Mouse (Mus musculus): Measurements from ENCODE around the gene Snrnp27. TPM values are rescaled to one million over a fixed set of nuclear protein-coding genes. Genes with fewer than 3 reads are reported as not detected.

Snrnp27 gene
- total RNA-seq, 4 experiments from 2014 or later, result 48.0 to 60.8 (median 55.4) TPM

DNA sequence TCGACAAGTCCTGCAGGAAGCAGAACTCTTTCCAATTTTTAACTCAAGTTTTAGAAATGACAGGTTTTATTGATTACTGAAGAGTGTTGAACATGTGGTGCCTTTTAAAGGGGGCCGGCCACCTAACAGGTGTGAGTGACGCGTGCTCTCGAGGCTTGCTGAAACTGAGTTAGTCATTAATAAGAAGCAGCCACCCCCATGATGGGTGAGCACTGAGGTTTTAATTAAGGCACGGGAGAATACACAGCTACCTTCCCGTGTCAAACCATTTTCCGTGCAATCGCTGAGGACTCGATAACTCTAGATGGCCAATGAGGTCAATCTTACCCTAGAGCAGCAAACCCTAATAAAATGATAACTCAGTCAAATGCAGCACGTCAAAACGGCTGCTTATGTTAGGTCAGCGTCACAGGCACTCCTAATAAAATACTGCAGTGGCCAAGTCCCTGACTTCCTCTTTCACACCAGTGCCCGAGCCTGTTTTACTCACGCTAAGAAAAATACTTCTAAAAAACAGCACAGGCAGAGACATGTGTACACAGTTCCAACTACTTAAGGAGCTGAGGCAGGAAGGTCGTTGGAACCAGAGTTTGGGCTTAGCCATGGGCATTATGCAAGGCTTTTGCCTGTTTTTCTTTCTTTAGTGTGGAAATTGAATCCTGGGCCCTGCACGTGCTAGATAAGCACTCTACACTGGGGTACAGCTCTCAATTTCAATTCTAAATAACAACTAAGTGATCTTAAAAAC lies 18.6 kb downstream of the Snrnp27 start:
- no peak for DNase-seq (ENCODE audit: low spot score in 2 of 2)

DNA sequence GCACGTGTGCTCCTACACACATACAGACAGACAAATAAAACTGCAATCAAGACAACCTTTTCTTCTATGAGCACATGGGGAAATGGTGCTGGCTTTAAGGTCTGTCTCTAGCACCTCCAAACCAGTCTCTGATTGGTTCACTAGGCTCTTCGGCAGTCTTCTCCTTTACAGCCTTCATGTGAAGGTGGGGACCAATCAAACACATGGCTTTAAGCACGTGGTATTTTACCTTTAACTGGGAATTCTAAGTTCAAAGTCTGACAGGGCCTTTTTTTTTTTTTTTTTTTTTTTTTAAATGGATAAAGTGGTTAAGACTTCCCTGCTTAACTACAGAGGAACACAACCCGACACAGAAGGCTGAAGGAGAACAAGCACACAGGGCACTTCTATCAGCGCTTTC lies 19.2 kb downstream of the Snrnp27 start:
- DNase-seq (ENCODE audit: low spot score in 2 of 2), result no peak

DNA sequence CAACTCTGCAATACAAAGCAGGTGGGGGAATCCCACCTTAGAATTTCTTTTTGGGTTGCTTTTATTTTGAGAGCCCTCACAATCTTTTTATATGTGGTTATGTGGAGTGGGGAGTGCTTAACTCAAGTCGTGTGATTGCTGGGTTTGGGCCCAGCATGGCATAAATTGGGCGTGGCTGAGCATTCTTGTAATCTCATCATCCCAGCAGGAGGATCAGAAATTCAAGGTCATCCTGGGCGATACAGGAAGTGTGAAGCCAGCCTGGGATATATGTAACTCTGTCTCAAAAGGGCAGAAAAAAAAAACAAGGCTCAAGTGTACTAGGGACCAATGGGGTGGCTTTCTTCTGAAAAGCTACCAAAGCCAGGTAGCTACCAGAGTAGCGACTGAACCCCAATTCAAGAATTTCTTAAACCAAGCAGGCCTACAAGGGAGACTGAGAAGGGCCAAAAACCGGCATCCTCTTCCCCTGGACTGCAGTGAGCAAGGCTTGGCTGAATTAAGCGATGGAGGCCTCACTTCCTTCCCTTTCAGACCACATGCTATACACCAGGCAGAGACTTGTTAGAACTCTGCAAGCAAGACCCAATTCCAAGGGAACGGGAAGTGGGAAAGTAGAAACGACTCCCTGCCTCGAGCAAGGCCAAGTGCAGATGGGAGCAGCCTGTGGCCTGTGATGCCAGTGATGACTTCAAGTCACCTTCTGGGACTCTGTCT lies 24.0 kb downstream of the Snrnp27 start:
- no peak for DNase-seq (ENCODE audit: low spot score in 2 of 2)

DNA sequence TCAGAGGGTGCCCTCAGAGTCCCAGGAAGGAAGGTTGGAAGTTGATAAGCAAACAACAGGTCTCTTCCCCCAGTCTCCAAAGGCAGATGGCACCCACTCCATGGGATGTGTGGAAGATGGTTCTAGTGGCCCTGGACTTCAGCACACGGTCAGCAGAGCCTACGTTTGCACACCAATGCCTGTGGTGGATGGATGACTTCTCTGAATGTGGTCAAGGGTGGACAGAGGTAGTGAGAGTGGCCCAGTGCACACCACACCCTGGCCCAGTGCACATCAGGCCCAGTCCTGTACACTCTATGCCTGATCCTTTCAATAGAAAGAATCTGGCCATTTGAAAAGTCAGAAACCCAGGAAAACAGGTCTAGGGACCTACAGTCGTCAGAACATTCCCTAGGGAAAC lies 25.8 kb downstream of the Snrnp27 start:
- no peak for DNase-seq (ENCODE audit: low spot score in 2 of 2)

DNA sequence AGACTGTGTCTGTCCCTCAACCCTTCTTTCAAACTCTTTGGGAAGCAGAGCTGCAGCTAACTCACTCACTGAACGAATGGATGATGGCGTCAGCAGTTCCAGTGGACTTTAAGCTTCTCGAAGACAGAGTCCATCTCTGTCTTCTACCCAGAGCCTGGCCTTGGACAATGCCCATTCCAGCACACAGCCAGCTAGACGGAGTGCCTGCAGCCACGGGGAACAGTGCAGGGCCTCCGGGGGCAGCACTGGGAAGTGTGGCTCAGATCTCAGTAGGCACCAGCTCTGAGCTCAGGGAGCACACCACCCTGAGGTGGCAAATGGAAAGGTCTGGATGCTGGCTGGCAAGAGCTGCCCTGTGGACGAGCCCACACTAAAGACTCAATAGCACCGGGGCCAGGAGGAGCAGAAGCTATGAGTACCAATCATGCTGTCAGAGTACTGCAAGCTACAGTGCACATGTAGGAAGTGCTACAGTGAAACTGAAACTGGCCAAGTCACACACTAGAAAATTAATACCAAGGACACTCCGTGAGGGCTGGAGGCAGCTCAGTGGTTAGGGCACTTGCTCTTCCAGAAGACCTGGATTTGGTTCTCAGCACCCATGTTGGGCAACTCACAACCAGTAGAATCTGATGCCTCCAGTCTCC lies 29.9 kb downstream of the Snrnp27 start:
- DNase-seq (ENCODE audit: low spot score in 2 of 2), result no peak

DNA sequence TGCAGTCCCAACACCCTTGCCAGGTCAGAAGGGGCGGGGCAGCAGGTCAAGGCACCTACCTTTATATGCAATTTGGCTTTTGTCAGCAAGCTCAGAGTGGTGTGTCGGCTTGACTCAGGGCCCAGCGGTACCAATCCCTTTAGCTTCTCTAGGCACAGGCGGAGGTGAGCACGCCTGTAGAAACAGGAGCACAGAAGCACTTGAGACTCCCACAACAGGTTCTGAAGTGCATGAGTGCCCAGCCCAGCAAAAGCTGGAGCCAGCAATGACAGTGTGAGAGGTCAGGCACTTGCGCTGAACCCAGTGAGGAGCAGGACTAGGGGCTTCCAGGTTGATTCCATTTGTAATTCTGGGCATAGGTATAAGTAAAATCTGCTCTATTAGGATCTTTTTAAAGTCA lies 31.3 kb downstream of the Snrnp27 start:
- DNase-seq (ENCODE audit: low spot score in 2 of 2), result no peak

DNA sequence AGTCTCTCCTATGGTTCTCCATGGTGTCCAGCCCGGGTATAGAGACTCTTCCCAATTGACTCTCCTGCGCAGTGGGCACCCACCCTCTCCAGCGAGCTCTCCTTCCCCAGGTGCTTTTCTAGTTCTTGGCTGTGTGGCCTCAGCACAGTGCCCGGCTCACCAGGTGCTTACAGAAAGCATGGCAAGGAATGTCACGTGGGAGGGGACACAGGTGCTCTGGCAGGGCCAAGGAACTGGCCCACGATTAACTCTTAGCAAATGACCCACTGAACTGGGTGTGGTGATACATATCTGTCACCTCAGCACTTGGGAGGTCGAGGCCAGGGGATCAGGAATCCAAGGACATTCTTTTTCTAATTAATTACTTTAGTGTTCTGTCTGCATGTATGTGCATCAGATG lies 38.2 kb downstream of the Snrnp27 start:
- no peak for DNase-seq (ENCODE audit: low spot score in 2 of 2)

DNA sequence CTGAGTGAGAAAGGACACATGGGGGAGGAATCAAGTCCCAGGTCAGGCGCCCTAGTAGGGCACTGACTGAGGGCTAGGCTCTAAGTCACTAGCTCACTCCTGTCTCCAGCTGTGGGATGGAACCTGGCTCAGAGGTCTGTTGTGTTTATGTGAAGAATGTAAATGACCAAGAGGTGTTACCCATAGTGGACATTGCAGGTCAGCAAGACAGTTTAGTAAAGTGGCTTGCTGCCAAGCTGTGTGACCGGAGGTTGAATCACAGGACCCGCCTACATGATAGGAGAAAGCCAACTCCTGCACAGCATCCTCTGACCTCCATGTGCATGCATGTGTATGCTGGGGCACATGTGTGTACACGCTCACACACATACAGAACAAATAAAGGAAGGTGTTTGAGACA lies 38.8 kb downstream of the Snrnp27 start:
- DNase-seq (ENCODE audit: low spot score in 2 of 2), result no peak

DNA sequence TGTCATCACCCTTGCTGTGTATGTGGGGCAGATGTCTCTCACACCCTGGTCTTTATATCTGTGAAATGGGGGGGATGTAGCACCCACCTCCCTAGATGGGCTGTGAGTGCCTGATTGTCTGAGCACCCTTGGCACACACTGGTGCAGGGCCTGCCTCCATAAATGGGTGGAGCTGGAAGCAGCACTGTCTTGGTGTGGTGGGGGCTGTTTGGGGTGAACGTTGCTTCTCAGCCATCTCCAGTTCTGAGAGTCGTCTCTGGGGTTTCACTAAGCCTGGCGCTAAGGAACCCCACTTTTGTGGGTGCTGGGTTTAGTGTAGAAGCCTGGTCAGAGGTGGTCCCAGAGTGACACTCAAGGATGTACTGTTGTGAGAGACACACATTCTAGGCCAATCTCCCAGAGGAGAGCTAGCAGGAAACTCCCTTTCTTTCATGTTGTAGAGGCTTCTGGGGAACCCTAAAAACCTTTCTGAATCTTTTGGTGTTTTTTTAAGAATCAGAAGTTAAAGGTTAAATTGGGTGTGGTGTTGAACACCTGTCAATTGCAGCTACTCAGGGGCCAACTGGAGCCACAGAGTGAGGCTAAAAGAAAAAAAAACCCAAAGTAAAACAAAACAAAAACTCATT lies 39.4 kb downstream of the Snrnp27 start:
- DNase-seq (ENCODE audit: low spot score in 2 of 2), result no peak

DNA sequence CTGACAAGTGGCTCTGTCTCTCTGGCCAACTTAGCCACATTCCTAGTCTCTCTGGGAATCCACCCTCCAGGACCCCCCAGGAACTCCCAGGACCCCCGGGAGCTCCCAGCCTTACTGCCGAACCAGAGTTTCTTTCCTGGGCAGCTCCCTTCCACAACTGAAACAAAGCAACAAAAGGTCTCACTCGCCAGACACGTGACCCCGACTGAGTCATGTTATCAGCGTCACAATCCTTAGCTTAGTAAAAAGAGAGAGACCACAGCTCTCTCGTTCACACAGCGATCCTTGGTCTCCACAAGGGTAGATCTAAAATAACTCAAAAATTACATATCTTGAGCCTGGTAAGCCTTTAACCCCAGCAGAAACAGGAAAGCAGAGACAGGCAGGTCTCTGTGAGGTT lies 42.6 kb downstream of the Snrnp27 start:
- DNase-seq (ENCODE audit: low spot score in 2 of 2), result no peak

DNA sequence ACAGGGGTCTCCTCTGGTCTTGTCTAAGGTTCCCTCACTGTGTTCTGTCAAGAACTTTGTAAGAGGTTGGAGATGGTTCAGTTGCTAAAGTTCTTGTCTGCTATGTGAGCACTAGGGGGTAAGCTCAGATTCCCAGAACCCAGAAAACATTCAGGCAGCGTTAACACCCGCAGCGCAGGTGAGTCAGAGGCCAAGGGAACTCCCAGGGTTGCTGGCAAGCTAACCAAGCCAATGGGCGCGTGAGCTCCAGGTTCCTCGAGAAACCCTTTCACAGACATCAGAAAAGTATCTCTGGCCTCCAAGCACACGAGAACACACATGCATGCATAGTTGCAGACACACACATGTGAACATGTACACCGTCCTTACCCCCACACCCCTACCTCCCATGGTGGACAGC lies 43.5 kb downstream of the Snrnp27 start:
- DNase-seq (ENCODE audit: low spot score in 2 of 2), result no peak

DNA sequence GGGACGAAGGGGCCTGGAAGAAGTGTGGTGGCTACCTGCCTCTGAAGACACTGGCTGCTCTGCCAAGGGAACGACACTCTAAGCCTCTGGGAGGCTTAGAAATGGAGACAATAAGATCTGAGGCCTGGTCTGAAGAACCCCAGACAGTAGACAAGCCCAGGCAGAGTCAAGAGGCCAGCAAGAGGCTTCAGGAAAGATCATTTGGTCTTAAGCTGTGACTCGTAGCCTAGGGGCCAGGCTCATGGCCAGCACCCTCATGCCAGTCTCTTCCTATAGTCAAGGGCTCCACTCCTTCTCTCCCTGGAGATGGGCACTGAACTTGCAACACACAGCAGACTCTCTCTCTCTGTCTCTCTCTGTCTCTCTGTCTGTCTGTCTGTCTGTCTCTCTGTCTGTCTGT lies 44.2 kb downstream of the Snrnp27 start:
- no peak for DNase-seq (ENCODE audit: low spot score in 2 of 2)

DNA sequence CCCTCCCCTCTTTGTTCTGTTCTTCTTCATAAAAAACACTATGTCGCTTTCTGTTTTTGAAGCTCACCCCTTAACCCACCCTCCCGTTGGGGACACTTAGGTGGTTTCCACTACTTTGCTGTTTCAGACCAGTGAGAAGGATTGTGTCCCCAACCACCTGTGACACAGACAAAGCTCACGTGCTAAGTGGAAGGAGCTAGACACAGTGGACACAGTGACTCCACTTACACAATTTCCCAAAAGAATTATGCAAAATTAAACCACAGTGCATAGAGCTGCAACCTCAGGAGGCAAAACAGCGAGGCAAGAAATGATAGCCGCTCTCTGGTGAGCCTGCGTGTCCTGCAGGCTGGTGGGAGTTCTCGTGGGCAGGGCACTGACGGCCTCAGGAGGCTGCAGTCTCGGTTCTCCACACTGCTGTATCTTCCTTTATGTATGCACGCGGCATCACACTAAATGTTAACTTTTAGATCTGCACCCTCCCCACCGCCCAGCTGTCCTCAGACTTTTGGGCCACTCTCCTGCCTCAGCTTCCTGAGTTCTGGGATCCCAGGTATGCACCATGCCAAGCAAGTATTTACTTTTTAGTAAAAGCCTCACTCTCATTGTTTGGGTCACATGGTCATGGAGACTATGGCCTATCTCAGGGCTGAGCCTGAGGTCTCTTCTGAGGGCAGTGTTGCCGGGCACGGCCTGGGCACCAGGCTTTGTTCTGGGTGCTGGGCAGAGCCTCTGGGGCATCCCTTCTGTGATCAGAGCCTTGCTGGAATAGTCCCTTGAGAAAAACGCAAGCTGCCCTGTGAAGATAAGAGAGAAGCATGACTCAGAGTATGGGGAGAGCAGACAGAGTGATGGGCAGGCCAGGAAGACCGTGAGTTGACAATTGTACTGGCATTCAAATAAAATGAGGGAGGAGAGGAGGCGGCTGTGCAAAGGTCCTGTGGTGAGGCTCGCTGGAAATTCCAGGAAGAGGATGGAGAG lies 44.9 kb downstream of the Snrnp27 start:
- DNase-seq (ENCODE audit: low spot score in 2 of 2), result no peak

DNA sequence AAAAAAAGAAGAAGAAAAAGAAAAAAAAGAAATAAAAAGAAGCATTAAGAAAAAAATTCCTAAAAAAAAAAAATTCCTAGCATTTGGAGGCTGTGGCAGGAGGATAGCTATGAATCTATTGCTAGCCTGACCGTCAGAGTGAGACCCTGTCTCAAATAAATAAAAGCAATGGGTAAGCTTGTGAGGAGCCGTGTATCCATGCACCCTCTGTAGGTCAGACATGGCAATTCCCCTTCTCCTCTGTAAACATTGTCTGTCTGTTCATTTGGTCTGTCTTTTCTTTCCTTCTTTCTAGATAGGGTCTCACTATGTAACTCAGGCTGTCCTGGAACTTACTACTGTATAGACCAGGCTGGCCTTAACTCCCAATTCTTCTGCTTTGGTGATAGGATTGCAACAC lies 45.9 kb downstream of the Snrnp27 start:
- no peak for DNase-seq (ENCODE audit: low spot score in 2 of 2)

DNA sequence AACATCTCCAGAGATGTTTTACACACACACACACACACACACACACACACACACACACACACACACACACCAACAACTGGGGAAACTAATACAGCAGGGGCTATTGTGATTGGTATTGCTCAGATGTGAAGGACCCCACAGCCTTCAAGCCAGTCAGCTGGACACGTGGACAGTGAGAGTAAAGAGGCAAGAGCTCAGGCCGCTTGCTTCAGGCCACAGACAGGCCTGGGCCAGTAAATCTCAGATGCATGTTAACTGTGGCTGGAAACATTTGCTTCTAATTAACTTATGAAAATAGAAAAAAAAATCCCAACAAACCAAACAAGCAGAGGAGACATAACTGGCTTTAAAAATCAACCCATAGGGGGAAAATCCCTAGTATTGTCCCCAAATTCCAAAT lies 46.5 kb downstream of the Snrnp27 start:
- no peak for DNase-seq (ENCODE audit: low spot score in 2 of 2)

DNA sequence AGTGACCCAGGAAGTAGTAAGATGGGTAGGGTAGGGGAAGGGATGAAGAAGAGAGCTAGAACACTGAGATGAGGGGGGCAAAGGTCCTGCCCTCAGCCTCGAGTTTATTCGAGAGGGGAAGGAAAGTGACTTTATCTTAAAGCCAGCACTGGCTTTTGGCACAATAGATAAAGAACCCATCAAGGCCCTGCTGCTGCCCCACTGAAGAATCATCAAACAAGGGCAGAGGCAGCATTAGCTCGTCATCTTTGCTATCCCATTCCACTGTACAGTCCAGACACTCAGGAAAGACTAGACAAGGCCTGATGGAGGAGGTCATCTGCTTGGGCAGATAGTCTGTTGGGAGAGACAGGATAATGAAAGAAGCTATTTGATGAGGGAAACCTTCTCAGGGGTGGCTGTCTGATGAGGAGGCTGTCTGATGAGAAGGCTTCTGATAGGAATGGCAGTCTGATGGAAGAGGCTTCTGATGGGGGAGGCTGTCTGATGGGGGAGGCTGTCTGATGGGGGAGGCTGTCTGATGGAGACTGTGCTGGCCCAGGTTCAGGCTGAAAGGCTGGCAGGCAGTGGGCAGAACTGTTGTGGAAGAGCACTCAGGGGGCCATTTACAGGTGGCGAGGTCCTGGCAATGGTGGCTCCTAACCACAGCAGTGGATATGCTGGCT lies 47.0 kb downstream of the Snrnp27 start:
- DNase-seq (ENCODE audit: low spot score in 2 of 2), result no peak

DNA sequence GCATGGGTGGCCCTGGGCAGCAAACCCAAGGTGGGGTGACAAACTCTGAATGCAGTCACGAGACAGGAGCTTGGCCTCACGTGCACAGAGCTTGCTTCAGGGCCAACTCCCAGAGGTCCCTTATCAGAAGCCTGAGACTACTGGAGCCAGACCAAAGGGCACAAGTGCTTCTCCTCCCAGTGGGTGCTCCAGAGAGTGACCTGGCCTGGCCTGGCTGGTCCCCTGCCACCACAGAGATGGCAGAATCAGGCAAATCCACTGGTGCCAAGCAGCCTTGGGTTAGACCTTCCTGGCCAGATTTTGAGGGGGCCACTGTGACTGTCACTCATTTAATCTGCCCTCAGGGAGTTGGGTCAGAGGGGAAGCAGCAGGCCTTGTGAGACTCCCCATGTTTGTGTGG lies 47.8 kb downstream of the Snrnp27 start:
- DNase-seq (ENCODE audit: low spot score in 2 of 2), result no peak

DNA sequence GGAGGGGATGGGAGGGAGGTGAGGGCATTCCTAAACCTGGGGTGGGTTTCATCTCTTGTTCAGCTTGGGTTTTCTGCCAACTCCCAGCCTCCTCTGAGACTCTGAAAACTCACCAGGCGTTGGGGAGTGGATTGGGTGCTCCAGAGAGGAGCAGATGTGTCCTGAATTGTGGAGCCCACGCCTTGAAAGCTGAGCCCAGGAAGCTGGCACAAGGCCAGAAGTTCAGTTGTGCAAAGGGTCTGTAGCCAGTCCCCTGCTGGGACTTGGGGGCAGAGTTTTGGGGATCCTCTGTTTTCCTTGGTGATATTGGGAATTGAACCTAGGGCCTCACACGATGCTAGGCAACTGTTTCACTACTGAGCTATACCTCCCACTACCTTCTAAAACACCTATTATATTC lies 54.2 kb downstream of the Snrnp27 start:
- no peak for DNase-seq (ENCODE audit: low spot score in 2 of 2)

DNA sequence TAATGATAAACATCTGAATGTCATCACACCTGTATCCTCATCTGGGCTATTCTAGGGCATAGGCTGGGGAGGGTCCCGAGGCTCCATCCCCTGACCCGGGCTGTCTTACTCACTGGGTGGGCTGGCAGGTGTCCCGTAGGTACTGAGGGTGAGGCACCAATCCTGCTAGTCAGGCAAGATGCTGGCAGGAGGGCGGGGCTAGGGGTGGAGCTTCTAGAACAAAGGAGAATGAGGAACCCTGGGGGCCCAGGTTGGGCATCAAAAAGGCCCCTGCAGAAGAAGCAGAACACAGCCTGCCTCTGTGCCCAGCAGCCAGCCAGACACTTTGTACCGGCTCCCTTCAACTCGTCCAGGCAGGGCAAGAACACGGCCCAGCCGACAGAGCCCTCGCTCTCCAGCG lies 56.4 kb downstream of the Snrnp27 start, which contains the start of gene Asprv1:
Gene Asprv1 (plus strand): TSS at position 219 of the 400 bp plus-strand sequence.
- DNase-seq (ENCODE audit: low spot score in 2 of 2), result no peak
